Mouse (Mus musculus): ENCODE measurements around the gene Olfr548-ps1. TPM values are rescaled to one million over a fixed set of nuclear protein-coding genes. Genes with fewer than 3 reads are reported as not detected.

The Olfr548-ps1 gene
- polyA plus RNA-seq, 1 experiment: not detected

DNA sequence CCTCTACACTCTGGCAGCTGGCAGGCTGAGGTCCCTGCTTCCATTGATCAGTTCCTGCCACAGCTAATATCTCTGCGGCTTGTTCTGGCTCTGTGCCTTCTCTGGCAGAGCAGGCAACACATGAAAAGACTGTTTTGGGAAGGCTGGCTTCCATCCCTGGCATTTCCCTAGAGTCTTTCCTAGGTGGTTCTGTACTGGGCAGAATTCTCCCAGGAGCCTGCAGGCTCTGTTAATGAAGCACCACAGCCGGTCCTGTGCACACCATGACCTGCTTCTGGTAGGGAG lies 23.7 kb upstream of the Olfr548-ps1 start:
- Histone ChIP-seq H3K27me3 (ENCODE audit: control insufficient read depth, insufficient read depth, low read length, poor library complexity, severe bottlenecking) (no peaks in the 10 kb centered on the region; the same call in 1 of the 2 replicates), H3K27ac (ENCODE audit: insufficient read depth, low read length) (no peak overlapping the region), H3K36me3 (ENCODE audit: control insufficient read depth, insufficient read depth, low read length, poor library complexity, severe bottlenecking) (no peaks in the 10 kb centered on the region), H3K4me3 (ENCODE audit: low read depth, low read length) (no peak overlapping the region), H3K4me1 (ENCODE audit: control insufficient read depth, insufficient read depth, low read length) (no peaks in the 10 kb centered on the region), H3K9me3 (replicated peaks; ENCODE audit: control insufficient read depth, insufficient read depth, low read length, poor library complexity, severe bottlenecking) (no peaks in the 10 kb centered on the region), H3K9ac (ENCODE audit: low read depth, poor library complexity, severe bottlenecking) (no peak overlapping the region)
- TF ChIP-seq EP300 (IDR thresholded peaks at IDR 0.05; ENCODE audit: insufficient read depth, low read depth, low read length): no peak
- TF ChIP-seq CTCF (IDR thresholded peaks at IDR 0.05; ENCODE audit: low read depth, low read length): no peak
- no peak for TF ChIP-seq POLR2A (IDR thresholded peaks at IDR 0.05; ENCODE audit: insufficient read depth, low read length)

GRCm38 (mm10) chr7:102529052-102529451 lies 11.6 kb upstream of the Olfr548-ps1 start:
- H3K4me1 ChIP-seq (ENCODE audit: control insufficient read depth, insufficient read depth, low read length): no peaks in the 10 kb centered on the region
- H3K27ac ChIP-seq (ENCODE audit: insufficient read depth, low read length): no peak overlapping the region
- no peaks in the 10 kb centered on the region; the same call in 1 of the 2 replicates for H3K27me3 ChIP-seq (ENCODE audit: control insufficient read depth, insufficient read depth, low read length, poor library complexity, severe bottlenecking)
- H3K9ac ChIP-seq (ENCODE audit: low read depth, poor library complexity, severe bottlenecking): no peak overlapping the region
- TF ChIP-seq CTCF (IDR thresholded peaks at IDR 0.05; ENCODE audit: low read depth, low read length): no peak
- no peak for TF ChIP-seq EP300 (IDR thresholded peaks at IDR 0.05; ENCODE audit: insufficient read depth, low read depth, low read length)
- no peak for TF ChIP-seq POLR2A (IDR thresholded peaks at IDR 0.05; ENCODE audit: insufficient read depth, low read length)
- no peaks in the 10 kb centered on the region for H3K9me3 ChIP-seq (replicated peaks; ENCODE audit: control insufficient read depth, insufficient read depth, low read length, poor library complexity, severe bottlenecking)
- H3K36me3 ChIP-seq (ENCODE audit: control insufficient read depth, insufficient read depth, low read length, poor library complexity, severe bottlenecking): no peaks in the 10 kb centered on the region
- H3K4me3 ChIP-seq (ENCODE audit: low read depth, low read length): no peak overlapping the region

DNA sequence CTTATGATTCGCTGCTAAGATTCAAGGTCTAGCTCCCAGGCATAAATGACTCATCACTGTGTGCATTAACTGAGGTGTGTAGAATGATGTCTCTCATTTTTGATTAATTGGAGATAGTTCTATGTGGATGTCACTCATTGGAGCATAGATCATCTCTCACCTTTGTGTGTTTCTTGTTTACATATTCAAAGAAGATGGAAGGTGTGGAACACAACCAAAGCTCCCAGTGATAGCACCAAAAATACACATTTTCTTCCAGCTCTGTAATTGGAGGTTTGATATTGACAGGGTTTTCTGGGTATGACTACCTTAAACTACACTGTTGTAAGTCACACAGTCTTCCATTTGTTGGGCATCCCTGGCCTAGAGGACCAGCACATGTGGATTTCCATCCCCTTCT lies 6.2 kb upstream of the Olfr548-ps1 start, which contains the start of gene Olfr547:
Gene Olfr547, plus strand, starts transcription at position 301 of the 400 bp plus-strand sequence.
- H3K27ac ChIP-seq (ENCODE audit: insufficient read depth, low read length): no peak within 1 kb of the TSS
- H3K9me3 ChIP-seq (replicated peaks; ENCODE audit: control insufficient read depth, insufficient read depth, low read length, poor library complexity, severe bottlenecking): no peaks in the 10 kb centered on the region
- TF ChIP-seq EP300 (IDR thresholded peaks at IDR 0.05; ENCODE audit: insufficient read depth, low read depth, low read length) (no peak), POLR2A (IDR thresholded peaks at IDR 0.05; ENCODE audit: insufficient read depth, low read length) (no peak), CTCF (IDR thresholded peaks at IDR 0.05; ENCODE audit: low read depth, low read length) (no peak)
- no peaks in the 10 kb centered on the region for H3K4me1 ChIP-seq (ENCODE audit: control insufficient read depth, insufficient read depth, low read length)
- no peak within 1 kb of the TSS for H3K9ac ChIP-seq (ENCODE audit: low read depth, poor library complexity, severe bottlenecking)
- H3K36me3 ChIP-seq (ENCODE audit: control insufficient read depth, insufficient read depth, low read length, poor library complexity, severe bottlenecking): no peaks in the 10 kb centered on the region
- no peak within 1 kb of the TSS for H3K4me3 ChIP-seq (ENCODE audit: low read depth, low read length)
- no peaks in the 10 kb centered on the region; the same call in 1 of the 2 replicates for H3K27me3 ChIP-seq (ENCODE audit: control insufficient read depth, insufficient read depth, low read length, poor library complexity, severe bottlenecking)

DNA sequence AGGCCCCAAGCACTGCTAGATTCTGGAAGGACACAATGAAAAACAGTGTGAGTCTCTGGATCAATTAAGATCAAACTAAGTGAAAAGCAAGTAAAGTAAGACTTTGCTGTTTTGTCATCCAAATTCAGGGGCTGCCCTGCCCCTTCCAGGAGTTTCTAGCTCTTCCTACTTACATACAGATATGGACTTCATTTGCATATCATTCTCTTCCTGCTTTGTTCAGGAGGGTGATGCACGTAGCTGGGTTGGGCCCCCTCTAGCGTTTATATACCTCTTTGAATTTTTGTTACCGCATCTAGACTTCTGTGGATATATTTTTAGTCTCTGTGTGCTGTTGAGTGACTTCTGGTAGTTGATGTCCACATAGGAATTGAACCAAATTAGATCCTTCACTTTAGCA lies 555 bp downstream of the Olfr548-ps1 start:
- TF ChIP-seq CTCF (IDR thresholded peaks at IDR 0.05; ENCODE audit: low read depth, low read length) (no peak), EP300 (IDR thresholded peaks at IDR 0.05; ENCODE audit: insufficient read depth, low read depth, low read length) (no peak), POLR2A (IDR thresholded peaks at IDR 0.05; ENCODE audit: insufficient read depth, low read length) (no peak)

GRCm38 (mm10) chr7:102549570-102549969 lies 8.9 kb downstream of the Olfr548-ps1 start, which contains the start of gene Olfr549:
TSS of gene Olfr549 (plus strand) at chr7:102549870.
- TF ChIP-seq CTCF (IDR thresholded peaks at IDR 0.05; ENCODE audit: low read depth, low read length): no peak
- no peak for TF ChIP-seq POLR2A (IDR thresholded peaks at IDR 0.05; ENCODE audit: insufficient read depth, low read length)
- Histone ChIP-seq H3K36me3 (ENCODE audit: control insufficient read depth, insufficient read depth, low read length, poor library complexity, severe bottlenecking) (no peaks in the 10 kb centered on the region), H3K4me1 (ENCODE audit: control insufficient read depth, insufficient read depth, low read length) (no peaks in the 10 kb centered on the region), H3K4me3 (ENCODE audit: low read depth, low read length) (no peak within 1 kb of the TSS), H3K9ac (ENCODE audit: low read depth, poor library complexity, severe bottlenecking) (no peak within 1 kb of the TSS), H3K27me3 (ENCODE audit: control insufficient read depth, insufficient read depth, low read length, poor library complexity, severe bottlenecking) (no peaks in the 10 kb centered on the region), H3K9me3 (replicated peaks; ENCODE audit: control insufficient read depth, insufficient read depth, low read length, poor library complexity, severe bottlenecking) (no peaks in the 10 kb centered on the region), H3K27ac (ENCODE audit: insufficient read depth, low read length) (no peak within 1 kb of the TSS)

More for the DNA sequence above, 555 bp downstream of the Olfr548-ps1 start:
- no peaks in the 10 kb centered on the region for H3K36me3 ChIP-seq (ENCODE audit: control insufficient read depth, insufficient read depth, low read length, poor library complexity, severe bottlenecking)
- no peak overlapping the region for H3K9ac ChIP-seq (ENCODE audit: low read depth, poor library complexity, severe bottlenecking)
- no peaks in the 10 kb centered on the region for H3K27me3 ChIP-seq (ENCODE audit: control insufficient read depth, insufficient read depth, low read length, poor library complexity, severe bottlenecking)
- no peaks in the 10 kb centered on the region for H3K4me1 ChIP-seq (ENCODE audit: control insufficient read depth, insufficient read depth, low read length)
- no peak overlapping the region for H3K4me3 ChIP-seq (ENCODE audit: low read depth, low read length)
- no peak overlapping the region for H3K27ac ChIP-seq (ENCODE audit: insufficient read depth, low read length)
- no peaks in the 10 kb centered on the region for H3K9me3 ChIP-seq (replicated peaks; ENCODE audit: control insufficient read depth, insufficient read depth, low read length, poor library complexity, severe bottlenecking)

GRCm38 (mm10) chr7:102553279-102553678 lies 12.6 kb downstream of the Olfr548-ps1 start:
- H3K27ac ChIP-seq (ENCODE audit: insufficient read depth, low read length): no peak overlapping the region

More at GRCm38 (mm10) chr7:102553279-102553678, 12.6 kb downstream of the Olfr548-ps1 start:
- Histone ChIP-seq H3K9me3 (replicated peaks; ENCODE audit: control insufficient read depth, insufficient read depth, low read length, poor library complexity, severe bottlenecking) (no peaks in the 10 kb centered on the region), H3K36me3 (ENCODE audit: control insufficient read depth, insufficient read depth, low read length, poor library complexity, severe bottlenecking) (no peaks in the 10 kb centered on the region), H3K27me3 (ENCODE audit: control insufficient read depth, insufficient read depth, low read length, poor library complexity, severe bottlenecking) (no peaks in the 10 kb centered on the region), H3K4me1 (ENCODE audit: control insufficient read depth, insufficient read depth, low read length) (no peaks in the 10 kb centered on the region), H3K4me3 (ENCODE audit: low read depth, low read length) (no peak overlapping the region), H3K9ac (ENCODE audit: low read depth, poor library complexity, severe bottlenecking) (no peak overlapping the region)
- no peak for TF ChIP-seq EP300 (IDR thresholded peaks at IDR 0.05; ENCODE audit: insufficient read depth, low read depth, low read length)
- no peak for TF ChIP-seq CTCF (IDR thresholded peaks at IDR 0.05; ENCODE audit: low read depth, low read length)
- TF ChIP-seq POLR2A (IDR thresholded peaks at IDR 0.05; ENCODE audit: insufficient read depth, low read length): no peak
